Mouse (Mus musculus): ENCODE measurements around the gene Pla2g2c. TPM values are rescaled to one million over a fixed set of nuclear protein-coding genes. Genes with fewer than 3 reads are reported as not detected.

Pla2g2c gene
- total RNA-seq, 2 experiments from 2014 or later, result 0.16 to 0.39 TPM

Other genes starting within 250 kb of the Pla2g2c start
- not detected for gene Vwa5b1, start 88.9 kb upstream of the Pla2g2c start, total RNA-seq (2021)
- gene Ubxn10, start 12.4 kb downstream of the Pla2g2c start, total RNA-seq (2021), result under 1 TPM; 0.52 to 0.54 TPM
- not detected for gene Pla2g2f, start 32.8 kb downstream of the Pla2g2c start, total RNA-seq (2021)
- not detected for gene Pla2g2d, start 50.9 kb downstream of the Pla2g2c start, total RNA-seq (2021)
- 1 to 10 TPM; 2.0 to 4.3 TPM for gene Pla2g5, start 138.7 kb downstream of the Pla2g2c start, total RNA-seq (2021)
- not detected for gene Gm13030, start 149.2 kb downstream of the Pla2g2c start, total RNA-seq (2021)
- not detected for gene Pla2g2e, start 153.2 kb downstream of the Pla2g2c start, total RNA-seq (2021)
- 1 to 10 TPM; 6.8 to 7.2 TPM for gene Otud3, start 189.2 kb downstream of the Pla2g2c start, total RNA-seq (2021)
- not detected for gene Rnf186, start 242.3 kb downstream of the Pla2g2c start, total RNA-seq (2021)
- gene Tmco4, start 248.1 kb downstream of the Pla2g2c start, total RNA-seq (2021), result 1 to 10 TPM; 3.7 to 5.5 TPM